Mouse (Mus musculus) gastrocnemius, postnatal 14 days (tissue): ENCODE results near the gene Lpxn. TPM values are rescaled to one million over a fixed set of nuclear protein-coding genes. Genes with fewer than 3 reads are reported as not detected.
A peak's percentile ranks its signal among the peaks of the same experiment; 100 is the strongest.

Source experiments
- DNase-seq: peaks from one replicate; pipeline ENCODE4 v3.0.0; 2021; ENCODE audit warnings: mixed read lengths
- intact Hi-C: fragments of 180-260 bp; cut with DNase I; formaldehyde crosslinking; loops from one replicate; pipeline ENCODE4 v1.15.1; 2025; ENCODE audit warnings: low total_unique reads
- long read RNA-seq, 2 experiments: library from polyadenylated mRNA; stranded (forward); transcript quantifications; one replicate each; pipeline ENCODE4 v2.0.0; 2021
- total RNA-seq, 2 experiments: library from RNA; stranded (reverse); gene quantifications; 2 replicates each; pipeline ENCODE4 v1.2.3; 2021

The Lpxn gene
- under 1 TPM; 0.49 to 0.68 TPM for total RNA-seq
- long read RNA-seq, experiment 1, result 0 reads
- long read RNA-seq, experiment 2, partial matches to known transcripts, result 0 of 2 reads
- long read RNA-seq, experiment 2, other reads (novel, unspliced or antisense), result 1 of 2 reads

GRCm38 (mm10) chr19:12795511-12796327 lies at the start of gene Lpxn, which contains the start of gene Zfp91:
Gene Lpxn, plus strand, starts transcription at chr19:12796193.
Gene Zfp91, minus strand, starts transcription at chr19:12796126.
- peak; percentile 99 for DNase-seq
- intact Hi-C loops, result no loop called here

- DNase-seq, result no peak
- intact Hi-C loops, result no loop called here
Observed at GRCm38 (mm10) chr19:12756286-12756685, 39.7 kb upstream of the Lpxn start.

GRCm38 (mm10) chr19:12758936-12759478 lies 37.0 kb upstream of the Lpxn start:
- DNase-seq, result no peak
- intact Hi-C loops, result no loop called here

GRCm38 (mm10) chr19:12759656-12760055 lies 36.3 kb upstream of the Lpxn start:
- peak; percentile 60 for DNase-seq

GRCm38 (mm10) chr19:12762212-12763130 lies 33.5 kb upstream of the Lpxn start:
- no peak for DNase-seq
- intact Hi-C loops, result no loop called here

More at GRCm38 (mm10) chr19:12759656-12760055, 36.3 kb upstream of the Lpxn start:
- intact Hi-C loops, result no loop called here

GRCm38 (mm10) chr19:12765308-12765707 lies 30.7 kb upstream of the Lpxn start, which contains the start of gene Cntf:
Gene Cntf, minus strand, starts transcription at chr19:12765632.
- DNase-seq, result no peak
- intact Hi-C loops, result no loop called here

- peak; percentile 9 for DNase-seq
- intact Hi-C loops, result no loop called here
Observed at GRCm38 (mm10) chr19:12770888-12771287, 25.1 kb upstream of the Lpxn start.

GRCm38 (mm10) chr19:12780437-12780836 lies 15.6 kb upstream of the Lpxn start:
- DNase-seq, result no peak
- intact Hi-C loops, result no loop called here

GRCm38 (mm10) chr19:12786803-12787395 lies 9.1 kb upstream of the Lpxn start:
- no peak for DNase-seq
- intact Hi-C loops, result no loop called here

- intact Hi-C loops, result no loop called here
- DNase-seq, result no peak
Observed at GRCm38 (mm10) chr19:12787721-12788120, 8.3 kb upstream of the Lpxn start.

- intact Hi-C loops, result no loop called here
- DNase-seq, result no peak
Observed at GRCm38 (mm10) chr19:12792374-12792773, 3.6 kb upstream of the Lpxn start.

GRCm38 (mm10) chr19:12794056-12795044 lies 1.6 kb upstream of the Lpxn start:
- intact Hi-C loops, result no loop called here
- peak; percentile 96 for DNase-seq

GRCm38 (mm10) chr19:12795110-12795509 lies 883 bp upstream of the Lpxn start:
- intact Hi-C loops, result no loop called here
- DNase-seq, result no peak

GRCm38 (mm10) chr19:12796328-12796931 lies 437 bp downstream of the Lpxn start:
- intact Hi-C loops, result no loop called here
- peak; percentile 41 for DNase-seq

- DNase-seq, result no peak
- intact Hi-C loops, result no loop called here
Observed at GRCm38 (mm10) chr19:12797071-12797470, 1.1 kb downstream of the Lpxn start.

GRCm38 (mm10) chr19:12798404-12798803 lies 2.4 kb downstream of the Lpxn start:
- no peak for DNase-seq
- intact Hi-C loops, result no loop called here

GRCm38 (mm10) chr19:12799081-12799480 lies 3.1 kb downstream of the Lpxn start:
- intact Hi-C loops, result no loop called here
- no peak for DNase-seq

GRCm38 (mm10) chr19:12800621-12801020 lies 4.6 kb downstream of the Lpxn start:
- no peak for DNase-seq
- intact Hi-C loops, result loop anchor here (10.0 kb wide), 2 partner anchors 76 to 206 kb away; partner anchors contain the start of gene Gm4952
